Mouse (Mus musculus): Measurements from ENCODE around the gene Gpr61. TPM values are rescaled to one million over a fixed set of nuclear protein-coding genes. Genes with fewer than 3 reads are reported as not detected.

Gpr61 gene
- polyA plus RNA-seq (2015; fragmentation: Nextera tagmentation; extraction: Ambion mirVana) = 0.02 TPM in 1 of 2 replicates, not detected in the other

GRCm38 (mm10) chr3:108154656-108155055, at the start of gene Gpr61:
Gene Gpr61, minus strand, starts transcription at chr3:108154882.
- no peak within 1 kb of the TSS for H3K27ac ChIP-seq (ENCODE audit: low read length)
- ATAC-seq (ENCODE audit: low read depth) = no peak
- no peak within 1 kb of the TSS for H3K4me2 ChIP-seq (ENCODE audit: low read depth, low read length)
- H3K9ac ChIP-seq (ENCODE audit: low read depth, low read length) = no peak within 1 kb of the TSS
- H3K4me3 ChIP-seq (ENCODE audit: low read depth, low read length) = no peak within 1 kb of the TSS
- H3K36me3 ChIP-seq (ENCODE audit: control insufficient read depth, insufficient read depth) = no peaks in the 10 kb centered on the region
- H3K27me3 ChIP-seq (ENCODE audit: control insufficient read depth, insufficient read depth, low read depth, low read length) = no peaks in the 10 kb centered on the region
- WGBS (ENCODE audit: insufficient replicate concordance) = 42% methylated on average over 4 of the region's 4 CpGs
- no peaks in the 10 kb centered on the region for H3K9me3 ChIP-seq (replicated peaks; ENCODE audit: control insufficient read depth, low read length)
- H3K4me1 ChIP-seq (ENCODE audit: control insufficient read depth, low read depth, low read length) = no peaks in the 10 kb centered on the region

GRCm38 (mm10) chr3:108204470-108204869, 49.8 kb upstream of the Gpr61 start:
- Histone ChIP-seq H3K9ac (ENCODE audit: low read depth, low read length) (no peak overlapping the region), H3K4me3 (ENCODE audit: low read depth, low read length) (no peak overlapping the region), H3K9me3 (replicated peaks; ENCODE audit: control insufficient read depth, low read length) (no peaks in the 10 kb centered on the region), H3K4me1 (ENCODE audit: control insufficient read depth, low read depth, low read length) (peaks cover 20% of the 10 kb centered on the region), H3K36me3 (ENCODE audit: control insufficient read depth, insufficient read depth) (no peaks in the 10 kb centered on the region), H3K4me2 (ENCODE audit: low read depth, low read length) (no peak overlapping the region), H3K27ac (ENCODE audit: low read length) (no peak overlapping the region), H3K27me3 (ENCODE audit: control insufficient read depth, insufficient read depth, low read depth, low read length) (no peaks in the 10 kb centered on the region)
- no peak for ATAC-seq (ENCODE audit: low read depth)
- WGBS (ENCODE audit: insufficient replicate concordance) = 72% methylated on average over 11 of the region's 11 CpGs

- ATAC-seq (ENCODE audit: low read depth) = no peak
- Histone ChIP-seq H3K4me1 (ENCODE audit: control insufficient read depth, low read depth, low read length) (peaks cover 15% of the 10 kb centered on the region), H3K9me3 (replicated peaks; ENCODE audit: control insufficient read depth, low read length) (no peaks in the 10 kb centered on the region), H3K9ac (ENCODE audit: low read depth, low read length) (no peak overlapping the region), H3K27me3 (ENCODE audit: control insufficient read depth, insufficient read depth, low read depth, low read length) (no peaks in the 10 kb centered on the region), H3K27ac (ENCODE audit: low read length) (no peak overlapping the region), H3K4me3 (ENCODE audit: low read depth, low read length) (no peak overlapping the region), H3K4me2 (ENCODE audit: low read depth, low read length) (no peak overlapping the region), H3K36me3 (ENCODE audit: control insufficient read depth, insufficient read depth) (no peaks in the 10 kb centered on the region)
- WGBS (ENCODE audit: insufficient replicate concordance) = 72% methylated on average over 11 of the region's 11 CpGs
Observed at GRCm38 (mm10) chr3:108203621-108204325, 49.1 kb upstream of the Gpr61 start.

GRCm38 (mm10) chr3:108203212-108203611, 48.5 kb upstream of the Gpr61 start:
- no peaks in the 10 kb centered on the region for H3K36me3 ChIP-seq (ENCODE audit: control insufficient read depth, insufficient read depth)
- no peaks in the 10 kb centered on the region for H3K27me3 ChIP-seq (ENCODE audit: control insufficient read depth, insufficient read depth, low read depth, low read length)
- no peak overlapping the region for H3K9ac ChIP-seq (ENCODE audit: low read depth, low read length)
- H3K4me2 ChIP-seq (ENCODE audit: low read depth, low read length) = no peak overlapping the region
- no peak for ATAC-seq (ENCODE audit: low read depth)
- WGBS (ENCODE audit: insufficient replicate concordance) = 83% methylated on average over 13 of the region's 13 CpGs
- H3K27ac ChIP-seq (ENCODE audit: low read length) = no peak overlapping the region
- H3K4me1 ChIP-seq (ENCODE audit: control insufficient read depth, low read depth, low read length) = peaks cover 15% of the 10 kb centered on the region
- H3K9me3 ChIP-seq (replicated peaks; ENCODE audit: control insufficient read depth, low read length) = no peaks in the 10 kb centered on the region
- H3K4me3 ChIP-seq (ENCODE audit: low read depth, low read length) = no peak overlapping the region

- H3K4me1 ChIP-seq (ENCODE audit: control insufficient read depth, low read depth, low read length) = peaks cover 15% of the 10 kb centered on the region
- no peak overlapping the region for H3K27ac ChIP-seq (ENCODE audit: low read length)
- no peaks in the 10 kb centered on the region for H3K36me3 ChIP-seq (ENCODE audit: control insufficient read depth, insufficient read depth)
- no peak overlapping the region for H3K4me3 ChIP-seq (ENCODE audit: low read depth, low read length)
- ATAC-seq (ENCODE audit: low read depth) = no peak
- no peaks in the 10 kb centered on the region for H3K9me3 ChIP-seq (replicated peaks; ENCODE audit: control insufficient read depth, low read length)
- H3K4me2 ChIP-seq (ENCODE audit: low read depth, low read length) = no peak overlapping the region
- H3K9ac ChIP-seq (ENCODE audit: low read depth, low read length) = no peak overlapping the region
- H3K27me3 ChIP-seq (ENCODE audit: control insufficient read depth, insufficient read depth, low read depth, low read length) = no peaks in the 10 kb centered on the region
Observed at GRCm38 (mm10) chr3:108202506-108202905, 47.8 kb upstream of the Gpr61 start.

GRCm38 (mm10) chr3:108200329-108201323, 45.9 kb upstream of the Gpr61 start, which contains the start of gene Cyb561d1:
Gene Cyb561d1, minus strand, starts transcription at chr3:108201212.
- Histone ChIP-seq H3K36me3 (ENCODE audit: control insufficient read depth, insufficient read depth) (no peaks in the 10 kb centered on the region), H3K9ac (ENCODE audit: low read depth, low read length) (peak within 1 kb of the TSS; percentile 81), H3K4me2 (ENCODE audit: low read depth, low read length) (peak within 1 kb of the TSS; percentile 69), H3K4me1 (ENCODE audit: control insufficient read depth, low read depth, low read length) (peaks cover 17% of the 10 kb centered on the region), H3K27me3 (ENCODE audit: control insufficient read depth, insufficient read depth, low read depth, low read length) (no peaks in the 10 kb centered on the region), H3K4me3 (ENCODE audit: low read depth, low read length) (peak within 1 kb of the TSS; percentile 84), H3K9me3 (replicated peaks; ENCODE audit: control insufficient read depth, low read length) (no peaks in the 10 kb centered on the region), H3K27ac (ENCODE audit: low read length) (peak within 1 kb of the TSS; percentile 95)
- WGBS (ENCODE audit: insufficient replicate concordance) = 2% methylated on average over 44 of the region's 44 CpGs
- ATAC-seq (ENCODE audit: low read depth) = peak; percentile 94

GRCm38 (mm10) chr3:108199231-108199630, 44.5 kb upstream of the Gpr61 start:
- no peak overlapping the region for H3K9ac ChIP-seq (ENCODE audit: low read depth, low read length)

GRCm38 (mm10) chr3:108197066-108197497, 42.4 kb upstream of the Gpr61 start:
- H3K9me3 ChIP-seq (replicated peaks; ENCODE audit: control insufficient read depth, low read length) = no peaks in the 10 kb centered on the region
- no peak overlapping the region for H3K4me3 ChIP-seq (ENCODE audit: low read depth, low read length)
- H3K4me1 ChIP-seq (ENCODE audit: control insufficient read depth, low read depth, low read length) = peaks cover 17% of the 10 kb centered on the region
- no peak overlapping the region for H3K4me2 ChIP-seq (ENCODE audit: low read depth, low read length)
- H3K27me3 ChIP-seq (ENCODE audit: control insufficient read depth, insufficient read depth, low read depth, low read length) = no peaks in the 10 kb centered on the region
- H3K36me3 ChIP-seq (ENCODE audit: control insufficient read depth, insufficient read depth) = no peaks in the 10 kb centered on the region
- ATAC-seq (ENCODE audit: low read depth) = no peak
- no peak overlapping the region for H3K27ac ChIP-seq (ENCODE audit: low read length)
- no peak overlapping the region for H3K9ac ChIP-seq (ENCODE audit: low read depth, low read length)
- 52% methylated on average over 14 of the region's 14 CpGs for WGBS (ENCODE audit: insufficient replicate concordance)

More at GRCm38 (mm10) chr3:108199231-108199630, 44.5 kb upstream of the Gpr61 start:
- Histone ChIP-seq H3K4me3 (ENCODE audit: low read depth, low read length) (no peak overlapping the region), H3K27ac (ENCODE audit: low read length) (peak overlapping the region; percentile 95; the same call in 1 of the 2 replicates), H3K27me3 (ENCODE audit: control insufficient read depth, insufficient read depth, low read depth, low read length) (no peaks in the 10 kb centered on the region), H3K36me3 (ENCODE audit: control insufficient read depth, insufficient read depth) (no peaks in the 10 kb centered on the region), H3K9me3 (replicated peaks; ENCODE audit: control insufficient read depth, low read length) (no peaks in the 10 kb centered on the region), H3K4me1 (ENCODE audit: control insufficient read depth, low read depth, low read length) (peaks cover 17% of the 10 kb centered on the region), H3K4me2 (ENCODE audit: low read depth, low read length) (peak overlapping the region; percentile 69)
- WGBS (ENCODE audit: insufficient replicate concordance) = 87% methylated on average over 6 of the region's 6 CpGs
- no peak for ATAC-seq (ENCODE audit: low read depth)
